Mouse (Mus musculus) gastrocnemius, postnatal 25 days (tissue): Measurements from ENCODE around the gene Ddx10. TPM values are rescaled to one million over a fixed set of nuclear protein-coding genes. Genes with fewer than 3 reads are reported as not detected.
"Not testable (repeated sequence)": the region's sequence is repeated elsewhere in the genome, so short reads cannot be mapped to it uniquely, and the experiment has no call there.

ENCODE experiments used
- DNase-seq: peaks from one replicate; pipeline ENCODE4 v3.0.0; 2022
- total RNA-seq, 2 experiments: library from RNA; stranded (reverse); gene quantifications; 1 replicate in 1 of 2; 2 replicates in 1 of 2; pipeline ENCODE4 v1.2.3; 2021

Gene Ddx10
- total RNA-seq, 2 experiments from 2014 or later: 8.0 to 8.4 TPM

GRCm38 (mm10) chr9:53144266-53144665 lies 103.6 kb downstream of the Ddx10 start:
- DNase-seq: no peak

- DNase-seq: no peak
Measured at GRCm38 (mm10) chr9:53143508-53143907, 104.3 kb downstream of the Ddx10 start.

GRCm38 (mm10) chr9:53142424-53142823 lies 105.4 kb downstream of the Ddx10 start:
- DNase-seq: not testable (repeated sequence)

GRCm38 (mm10) chr9:53140610-53141165 lies 107.2 kb downstream of the Ddx10 start:
- DNase-seq: no peak

- no peak for DNase-seq
Measured at GRCm38 (mm10) chr9:53132826-53133225, 115.0 kb downstream of the Ddx10 start.

GRCm38 (mm10) chr9:53130460-53130859 lies 117.4 kb downstream of the Ddx10 start:
- DNase-seq: no peak

- DNase-seq: no peak
Measured at GRCm38 (mm10) chr9:53101103-53101502, 146.8 kb downstream of the Ddx10 start.

GRCm38 (mm10) chr9:53095319-53096165 lies 152.3 kb downstream of the Ddx10 start:
- no peak for DNase-seq

GRCm38 (mm10) chr9:53094536-53094935 lies 153.3 kb downstream of the Ddx10 start:
- peak; percentile 68 for DNase-seq

- DNase-seq: no peak
Measured at GRCm38 (mm10) chr9:53077626-53078025, 170.2 kb downstream of the Ddx10 start.

- no peak for DNase-seq
Measured at GRCm38 (mm10) chr9:53075931-53076330, 171.9 kb downstream of the Ddx10 start.

- DNase-seq: no peak
Measured at GRCm38 (mm10) chr9:53074443-53074842, 173.4 kb downstream of the Ddx10 start.

- DNase-seq: no peak
Measured at GRCm38 (mm10) chr9:53073576-53074112, 174.2 kb downstream of the Ddx10 start.

- DNase-seq: no peak
Measured at GRCm38 (mm10) chr9:53072088-53072487, 175.8 kb downstream of the Ddx10 start.

GRCm38 (mm10) chr9:53070875-53071524 lies 176.9 kb downstream of the Ddx10 start:
- DNase-seq: no peak

- no peak for DNase-seq
Measured at GRCm38 (mm10) chr9:53068166-53068565, 179.7 kb downstream of the Ddx10 start.

- peak; percentile 42 for DNase-seq
Measured at GRCm38 (mm10) chr9:53066428-53066827, 181.4 kb downstream of the Ddx10 start.

GRCm38 (mm10) chr9:53065028-53065427 lies 182.8 kb downstream of the Ddx10 start:
- DNase-seq: no peak

GRCm38 (mm10) chr9:53064531-53064930 lies 183.3 kb downstream of the Ddx10 start:
- DNase-seq: peak; percentile 23

GRCm38 (mm10) chr9:53055306-53055705 lies 192.5 kb downstream of the Ddx10 start:
- no peak for DNase-seq
